Mouse (Mus musculus): ENCODE results near the gene Ccdc71l.

Gene Ccdc71l

DNA sequence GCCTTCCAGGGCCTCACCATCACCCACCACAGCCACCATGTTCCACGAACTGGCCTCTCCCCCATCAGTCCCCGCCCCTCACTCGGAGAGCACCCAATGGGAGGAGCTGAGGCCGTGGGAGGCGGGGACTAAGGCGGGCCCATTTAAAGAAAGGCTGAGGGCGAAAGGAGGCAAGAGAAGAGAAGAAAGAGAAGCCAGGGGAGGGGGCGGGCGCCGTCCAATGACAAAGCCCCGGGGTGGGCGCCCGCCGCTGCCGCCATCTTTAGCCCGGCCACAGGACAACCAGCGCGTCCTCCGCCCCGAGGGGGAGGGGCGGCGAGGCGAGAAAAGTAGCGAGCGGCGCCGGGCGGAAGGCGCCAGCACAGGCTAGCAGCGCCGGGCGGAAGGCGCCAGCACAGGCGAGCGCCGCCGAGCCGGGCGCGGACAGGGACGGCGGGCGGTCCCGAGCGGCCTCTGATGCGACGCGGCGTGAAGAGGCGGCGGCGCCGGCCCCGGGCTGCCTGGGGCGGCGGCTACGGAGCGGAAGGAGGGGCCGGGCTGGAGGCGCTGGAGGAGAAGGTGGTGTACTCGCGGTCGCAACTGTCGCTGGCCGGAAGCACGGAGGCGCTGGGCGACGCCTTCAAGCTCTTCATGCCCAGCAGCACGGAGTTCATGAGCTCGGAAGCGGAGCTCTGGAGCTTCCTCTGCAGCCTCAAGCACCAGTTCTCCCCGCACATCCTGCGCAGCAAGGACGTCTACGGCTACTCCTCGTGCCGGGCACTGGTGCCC is at the start of gene Ccdc71l:
TSS of gene Ccdc71l (plus strand) at position 177 of the 768 bp plus-strand sequence.
- peak; percentile 84 for DNase-seq

DNA sequence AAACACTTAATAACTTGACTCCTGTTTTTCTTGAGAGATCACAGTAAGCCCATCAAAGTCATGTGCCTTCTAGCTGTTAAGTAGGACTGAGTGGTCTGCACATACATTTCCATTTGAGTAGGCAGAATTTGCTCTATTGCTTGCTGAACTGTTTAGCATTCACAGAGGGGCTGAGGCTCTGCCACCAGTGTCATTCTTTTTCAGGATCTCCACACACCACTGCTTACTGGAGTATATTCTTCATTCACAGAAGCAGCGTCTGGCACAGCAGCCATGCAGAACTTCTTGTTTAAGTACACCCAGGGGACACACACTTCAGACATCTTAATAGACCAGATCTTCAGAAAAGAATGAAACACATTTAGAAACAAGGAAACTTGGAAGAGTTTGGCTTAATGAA is 39.4 kb upstream of the Ccdc71l start:
- DNase-seq = no peak

- DNase-seq = no peak
Observed at GRCm38 (mm10) chr12:32343487-32343886, 35.0 kb upstream of the Ccdc71l start.

DNA sequence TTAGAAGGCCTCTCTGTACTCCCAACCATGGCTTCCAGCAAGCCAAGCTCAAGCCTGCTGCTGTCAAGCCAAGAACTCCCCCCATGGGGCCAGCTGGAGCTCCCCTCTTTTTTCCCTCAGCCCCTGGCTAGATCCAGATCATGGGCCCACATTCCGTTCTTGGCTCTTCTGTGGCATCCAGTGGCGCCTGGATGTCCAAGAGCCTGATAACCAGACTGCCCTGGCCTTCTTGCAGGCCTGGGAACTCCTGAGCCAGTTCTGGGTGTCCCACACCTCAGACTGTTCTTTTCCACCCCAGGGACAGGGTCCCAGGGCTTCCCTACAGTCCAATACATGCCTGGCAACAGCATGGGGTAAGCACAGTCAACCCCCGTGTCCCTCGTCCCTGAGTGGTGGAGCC is 32.4 kb upstream of the Ccdc71l start:
- no peak for DNase-seq

DNA sequence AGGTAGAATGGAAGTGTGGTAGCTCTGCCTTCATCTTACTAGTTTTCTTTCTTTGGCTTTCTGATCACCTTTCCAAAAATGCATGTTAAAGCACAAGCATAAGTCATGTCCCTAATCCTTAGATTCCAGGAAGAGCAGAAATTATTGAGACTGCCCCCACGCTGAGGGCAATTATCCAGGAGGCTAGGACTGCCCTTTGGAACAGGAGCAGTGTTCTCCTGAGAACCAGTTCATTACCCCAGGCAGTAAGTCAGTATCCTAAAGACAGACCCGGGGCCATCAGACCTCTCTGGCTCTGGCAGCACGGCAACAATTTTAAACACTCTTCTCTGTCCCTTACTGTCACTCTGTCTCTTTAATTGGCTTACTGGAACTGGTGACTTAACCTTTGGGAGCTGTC is 30.0 kb upstream of the Ccdc71l start:
- DNase-seq = peak; percentile 38

GRCm38 (mm10) chr12:32351874-32352273 is 26.6 kb upstream of the Ccdc71l start:
- no peak for DNase-seq

GRCm38 (mm10) chr12:32379296-32379725 is 807 bp downstream of the Ccdc71l start:
- DNase-seq = peak; percentile 92

DNA sequence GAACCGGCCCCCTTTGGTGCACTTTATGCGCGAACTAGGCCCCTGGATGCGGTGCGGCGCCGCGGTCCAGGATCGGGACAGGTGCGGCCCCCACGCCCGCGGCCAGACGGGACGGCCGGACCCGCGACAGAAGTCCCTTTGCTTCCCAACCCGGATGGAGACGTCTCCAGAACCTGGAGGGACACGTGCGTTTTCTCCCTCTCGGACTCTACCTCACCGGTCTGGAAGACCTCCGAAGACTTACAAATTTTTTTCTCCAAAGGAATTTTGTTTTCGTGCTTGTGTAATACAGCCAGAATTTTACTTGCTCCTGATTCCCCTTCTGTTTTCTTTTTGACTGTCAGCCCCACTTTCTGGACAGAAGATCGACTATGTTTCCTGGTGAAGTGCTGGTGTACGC is 1.2 kb downstream of the Ccdc71l start:
- DNase-seq = no peak

DNA sequence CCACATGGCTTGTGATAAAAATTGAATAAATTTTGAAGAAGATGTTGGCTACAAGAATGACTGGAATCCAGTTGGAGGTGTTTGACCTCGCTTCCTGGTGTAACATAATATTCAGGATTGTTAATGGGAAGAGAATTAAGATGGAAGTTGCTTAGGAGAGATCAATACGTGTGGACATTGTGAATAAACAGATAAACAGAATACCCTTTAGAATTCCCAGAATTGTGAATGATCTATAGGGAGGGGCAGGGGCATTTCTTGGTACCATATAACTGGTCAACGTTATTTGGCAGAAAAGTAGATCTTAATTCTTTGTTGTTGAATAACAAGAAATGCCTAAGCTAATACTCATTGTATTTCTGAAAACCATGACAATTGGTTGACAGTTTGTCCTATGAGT is 2.0 kb downstream of the Ccdc71l start:
- no peak for DNase-seq

GRCm38 (mm10) chr12:32381011-32381410 is 2.5 kb downstream of the Ccdc71l start:
- no peak for DNase-seq

DNA sequence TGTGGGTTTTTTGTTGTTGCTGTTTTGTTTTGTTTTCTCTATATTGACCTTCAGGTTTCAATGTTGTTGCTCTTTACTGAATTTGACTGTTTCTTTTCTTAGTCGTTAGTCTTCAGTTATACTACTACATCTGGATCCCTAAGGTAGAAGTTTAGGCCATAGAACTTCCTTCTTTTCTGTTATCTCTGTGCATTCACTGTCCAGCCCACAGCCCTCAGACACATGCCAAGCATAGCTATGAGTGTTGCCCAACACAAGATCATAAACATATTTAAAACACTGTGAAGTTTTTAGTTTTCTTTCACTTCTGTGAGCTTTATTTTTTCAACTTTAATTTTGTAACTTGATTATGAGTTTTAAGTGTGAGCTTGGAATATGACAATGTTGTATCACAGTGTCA is 41.0 kb downstream of the Ccdc71l start:
- DNase-seq = no peak

DNA sequence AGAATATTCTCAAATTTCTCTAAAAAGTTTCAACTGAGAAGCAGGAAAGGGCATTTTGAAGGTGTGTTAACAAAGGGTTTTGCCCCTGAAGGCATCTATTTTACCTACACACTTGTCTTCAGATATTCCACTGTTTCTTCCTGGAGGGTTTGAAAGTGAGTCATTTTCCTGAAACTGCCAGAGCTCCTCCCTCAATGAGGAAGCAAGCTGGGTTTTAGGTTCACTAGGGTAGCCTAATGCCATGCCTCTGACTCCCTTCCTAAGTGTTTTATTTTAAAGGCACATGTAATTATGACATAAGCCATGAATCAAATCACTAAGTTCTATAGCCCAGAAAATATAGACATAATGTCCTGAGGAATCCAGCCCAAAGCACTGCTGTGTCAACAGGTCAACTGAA is 49.3 kb downstream of the Ccdc71l start:
- no peak for DNase-seq

- DNase-seq = no peak
Observed at GRCm38 (mm10) chr12:32431004-32431403, 52.5 kb downstream of the Ccdc71l start.

Data from kidney, adult 9 months (tissue).